Mouse (Mus musculus) liver, embryonic 14.5 days (tissue): ENCODE measurements around the gene Cckar.

Source experiments
- CTCF ChIP-seq: IDR thresholded peaks from 2 replicates; pipeline ENCODE4 v1.5.1; 2016; ENCODE audit warnings: antibody characterized with exemption, low read depth, control low read depth
- EP300 ChIP-seq: IDR thresholded peaks from 2 replicates; pipeline ENCODE4 v1.6.1; 2016; ENCODE audit warnings: antibody characterized with exemption, low read depth

- TF ChIP-seq CTCF (peak; percentile 82), EP300 (no peak)
Measured at GRCm38 (mm10) chr5:53672352-53672751, 35.2 kb downstream of the Cckar start.
